Mouse (Mus musculus): ENCODE measurements at regions not wholly inside any gene's neighbourhood (a gene's known extent, or its start where the extent isn't known, plus 50 kb on each side); places are given as distances from the start of the nearest gene placed in this dataset.

- no peak for ATAC-seq (ENCODE audit: low FRiP score, low read depth)
Measured at GRCm38 (mm10) chr11:114220466-114220865, 153.6 kb upstream of the Sdk2 start.

GRCm38 (mm10) chr11:114218732-114219506 is 152.1 kb upstream of the Sdk2 start:
- H3K4me2 ChIP-seq (replicated peaks; ENCODE audit: low read depth, low read length, severe bottlenecking): no peak overlapping the region
- no peaks in the 10 kb centered on the region for H3K27me3 ChIP-seq (ENCODE audit: control insufficient read depth, insufficient read depth, low read length)
- H3K9ac ChIP-seq (ENCODE audit: low read depth, low read length, severe bottlenecking): no peak overlapping the region
- no peaks in the 10 kb centered on the region; the same call in 1 of the 2 replicates for H3K9me3 ChIP-seq (ENCODE audit: control insufficient read depth, low read length)
- WGBS: 18% methylated on average over 9 of the region's 9 CpGs
- H3K4me3 ChIP-seq (replicated peaks; ENCODE audit: low read length): no peak overlapping the region
- H3K27ac ChIP-seq (replicated peaks; ENCODE audit: low read depth, low read length): no peak overlapping the region
- no peak for ATAC-seq (ENCODE audit: low FRiP score, low read depth)
- no peak for DNase-seq (ENCODE audit: low spot score)
- peaks cover 28% of the 10 kb centered on the region for H3K4me1 ChIP-seq (ENCODE audit: control insufficient read depth, insufficient read depth, low read length)
- H3K36me3 ChIP-seq (ENCODE audit: control insufficient read depth, insufficient read depth, low read length): no peaks in the 10 kb centered on the region
- no peak for TF ChIP-seq POLR2A (IDR thresholded peaks at IDR 0.05; ENCODE audit: borderline replicate concordance, extremely low read depth, insufficient read depth, insufficient read length)

More at GRCm38 (mm10) chr11:114220466-114220865, 153.6 kb upstream of the Sdk2 start:
- Histone ChIP-seq H3K4me2 (replicated peaks; ENCODE audit: low read depth, low read length, severe bottlenecking) (no peak overlapping the region), H3K9ac (ENCODE audit: low read depth, low read length, severe bottlenecking) (no peak overlapping the region), H3K36me3 (ENCODE audit: control insufficient read depth, insufficient read depth, low read length) (no peaks in the 10 kb centered on the region), H3K4me3 (replicated peaks; ENCODE audit: low read length) (no peak overlapping the region), H3K9me3 (ENCODE audit: control insufficient read depth, low read length) (no peaks in the 10 kb centered on the region; the same call in 1 of the 2 replicates), H3K4me1 (ENCODE audit: control insufficient read depth, insufficient read depth, low read length) (peaks cover 28% of the 10 kb centered on the region), H3K27ac (replicated peaks; ENCODE audit: low read depth, low read length) (no peak overlapping the region), H3K27me3 (ENCODE audit: control insufficient read depth, insufficient read depth, low read length) (no peaks in the 10 kb centered on the region)
- no peak for DNase-seq (ENCODE audit: low spot score)
- 92% methylated on average over 2 of the region's 2 CpGs for WGBS
- TF ChIP-seq POLR2A (IDR thresholded peaks at IDR 0.05; ENCODE audit: borderline replicate concordance, extremely low read depth, insufficient read depth, insufficient read length): no peak

GRCm38 (mm10) chr11:114217245-114217757 is 150.5 kb upstream of the Sdk2 start:
- DNase-seq (ENCODE audit: low spot score) (no peak), ATAC-seq (ENCODE audit: low FRiP score, low read depth) (no peak)
- WGBS: under 1% methylated on average over 15 of the region's 15 CpGs
- H3K9me3 ChIP-seq (ENCODE audit: control insufficient read depth, low read length): no peaks in the 10 kb centered on the region
- no peak for TF ChIP-seq POLR2A (IDR thresholded peaks at IDR 0.05; ENCODE audit: borderline replicate concordance, extremely low read depth, insufficient read depth, insufficient read length)
- H3K27ac ChIP-seq (replicated peaks; ENCODE audit: low read depth, low read length): no peak overlapping the region
- H3K4me2 ChIP-seq (replicated peaks; ENCODE audit: low read depth, low read length, severe bottlenecking): peak overlapping the region; percentile 46
- peaks cover 28% of the 10 kb centered on the region for H3K4me1 ChIP-seq (ENCODE audit: control insufficient read depth, insufficient read depth, low read length)
- peak overlapping the region; percentile 40 for H3K9ac ChIP-seq (ENCODE audit: low read depth, low read length, severe bottlenecking)
- no peaks in the 10 kb centered on the region for H3K36me3 ChIP-seq (ENCODE audit: control insufficient read depth, insufficient read depth, low read length)
- H3K27me3 ChIP-seq (ENCODE audit: control insufficient read depth, insufficient read depth, low read length): no peaks in the 10 kb centered on the region
- peak overlapping the region; percentile 23 for H3K4me3 ChIP-seq (replicated peaks; ENCODE audit: low read length)

GRCm38 (mm10) chr11:114216493-114216892 is 149.6 kb upstream of the Sdk2 start:
- WGBS: 12% methylated on average over 7 of the region's 7 CpGs
- no peak for TF ChIP-seq POLR2A (IDR thresholded peaks at IDR 0.05; ENCODE audit: borderline replicate concordance, extremely low read depth, insufficient read depth, insufficient read length)
- no peak for DNase-seq (ENCODE audit: low spot score)
- no peak overlapping the region for H3K27ac ChIP-seq (replicated peaks; ENCODE audit: low read depth, low read length)
- no peaks in the 10 kb centered on the region for H3K36me3 ChIP-seq (ENCODE audit: control insufficient read depth, insufficient read depth, low read length)
- H3K4me1 ChIP-seq (ENCODE audit: control insufficient read depth, insufficient read depth, low read length): peaks cover 28% of the 10 kb centered on the region
- H3K27me3 ChIP-seq (ENCODE audit: control insufficient read depth, insufficient read depth, low read length): no peaks in the 10 kb centered on the region
- H3K4me3 ChIP-seq (replicated peaks; ENCODE audit: low read length): no peak overlapping the region
- H3K4me2 ChIP-seq (replicated peaks; ENCODE audit: low read depth, low read length, severe bottlenecking): no peak overlapping the region
- H3K9me3 ChIP-seq (ENCODE audit: control insufficient read depth, low read length): no peaks in the 10 kb centered on the region
- no peak overlapping the region for H3K9ac ChIP-seq (ENCODE audit: low read depth, low read length, severe bottlenecking)
- ATAC-seq (ENCODE audit: low FRiP score, low read depth): no peak

- ATAC-seq (ENCODE audit: low FRiP score, low read depth) (no peak), DNase-seq (ENCODE audit: low spot score) (no peak)
- 59% methylated on average over 8 of the region's 8 CpGs for WGBS
- Histone ChIP-seq H3K4me2 (replicated peaks; ENCODE audit: low read depth, low read length, severe bottlenecking) (no peak overlapping the region), H3K4me3 (replicated peaks; ENCODE audit: low read length) (no peak overlapping the region), H3K9me3 (ENCODE audit: control insufficient read depth, low read length) (no peaks in the 10 kb centered on the region), H3K27me3 (ENCODE audit: control insufficient read depth, insufficient read depth, low read length) (no peaks in the 10 kb centered on the region), H3K4me1 (ENCODE audit: control insufficient read depth, insufficient read depth, low read length) (peaks cover 28% of the 10 kb centered on the region), H3K36me3 (ENCODE audit: control insufficient read depth, insufficient read depth, low read length) (no peaks in the 10 kb centered on the region), H3K9ac (ENCODE audit: low read depth, low read length, severe bottlenecking) (no peak overlapping the region), H3K27ac (replicated peaks; ENCODE audit: low read depth, low read length) (no peak overlapping the region)
- TF ChIP-seq POLR2A (IDR thresholded peaks at IDR 0.05; ENCODE audit: borderline replicate concordance, extremely low read depth, insufficient read depth, insufficient read length): no peak
Measured at GRCm38 (mm10) chr11:114215256-114215655, 148.4 kb upstream of the Sdk2 start.
